ENCODE assay signal across 23 mouse cellular contexts in the genomic region with DNA sequence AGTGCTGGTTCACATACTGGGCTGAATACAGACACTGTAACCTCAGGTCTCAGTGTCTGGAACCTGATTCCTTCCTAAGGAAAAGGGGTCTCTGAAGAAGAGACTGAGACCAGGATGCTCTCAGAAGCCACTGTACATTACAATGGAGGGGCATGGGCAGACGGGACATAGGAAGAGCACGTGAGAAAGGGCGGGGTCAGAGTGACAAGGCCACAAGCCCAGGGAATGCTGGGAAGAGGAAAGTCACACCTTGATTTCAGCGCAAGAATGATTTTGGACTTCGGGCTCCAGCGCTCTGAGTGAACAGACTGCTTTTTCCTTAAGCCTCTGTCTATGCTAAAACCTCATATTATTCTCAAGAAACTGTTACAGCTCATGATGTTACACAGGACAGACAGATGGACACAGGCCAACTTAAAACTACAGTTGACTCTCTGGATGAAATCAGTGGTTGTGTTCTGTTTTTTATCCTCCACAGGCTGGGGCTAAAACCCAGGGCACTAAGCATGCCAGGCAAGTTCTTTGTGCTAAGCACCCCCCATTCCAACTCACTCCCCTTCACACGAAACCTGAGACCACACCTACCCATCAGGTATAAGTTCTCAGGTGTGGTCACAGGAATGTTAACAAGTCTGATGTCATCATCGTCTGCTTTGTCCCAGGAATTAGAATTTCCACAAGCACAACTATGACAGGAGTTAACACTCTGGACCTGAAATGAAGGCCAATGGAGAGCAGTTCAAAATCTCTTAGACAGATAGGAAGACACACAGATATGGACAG. TPM values are rescaled to one million over a fixed set of nuclear protein-coding genes. Genes with fewer than 3 reads are reported as not detected.
DNase-seq lines count a peak whose midpoint lies in the region; ATAC-seq and TF ChIP-seq lines count a peak whose summit lies in the region.
"Had no signal": no experiment of that assay in that cellular context is flagged by ENCODE, and none has a peak within 500 bp of the region (broad histone marks: within the 10 kb centered on the region; RNA-seq: fewer than 3 reads in every experiment).

No protein-coding gene starts in this region.

- peaks cover 2% of the 10 kb centered on the region; the same call in 1 of the 2 replicates for H3K4me1 ChIP-seq in heart, embryonic 13.5 days
- no peaks in the 10 kb centered on the region for H3K4me1 ChIP-seq in heart, embryonic 12.5 days (replicated peaks)
- no peaks in the 10 kb centered on the region for H3K4me1 ChIP-seq in lung, postnatal 0 days (ENCODE audit: insufficient read depth, low read depth, low read length)
- H3K4me1 ChIP-seq in lung, adult 2 months (ENCODE audit: control insufficient read depth, insufficient read depth, low read length): no peaks in the 10 kb centered on the region
- H3K4me1 ChIP-seq: hindbrain, embryonic 12.5 days; limb, embryonic 15.5 days; midbrain, embryonic 10.5 days had no signal

- no peak for TF ChIP-seq POLR2A in lung, adult 2 months (IDR thresholded peaks at IDR 0.05; ENCODE audit: borderline replicate concordance, extremely low read depth, low read depth, low read length)

- WGBS in heart, embryonic 13.5 days: 87% methylated on average over 8 of the region's 8 CpGs
- WGBS in heart, embryonic 12.5 days: 91% methylated on average over 8 of the region's 8 CpGs
- WGBS in lung, postnatal 0 days: 82% methylated on average over 8 of the region's 8 CpGs
- 81% methylated on average over 8 of the region's 8 CpGs for WGBS in lung, adult 2 months

- H3K4me2 ChIP-seq in heart, embryonic 13.5 days: no peak overlapping the region
- no peak overlapping the region for H3K4me2 ChIP-seq in heart, embryonic 12.5 days
- no peak overlapping the region for H3K4me2 ChIP-seq in lung, postnatal 0 days (replicated peaks; ENCODE audit: low read depth, low read length)
- H3K4me2 ChIP-seq: hindbrain, embryonic 12.5 days; limb, embryonic 15.5 days had no signal

- H3K4me3 ChIP-seq in heart, embryonic 13.5 days: no peak overlapping the region
- H3K4me3 ChIP-seq in heart, embryonic 12.5 days: no peak overlapping the region
- H3K4me3 ChIP-seq in lung, postnatal 0 days (ENCODE audit: low read depth, low read length): no peak overlapping the region
- no peak overlapping the region for H3K4me3 ChIP-seq in lung, adult 2 months (replicated peaks; ENCODE audit: extremely low read depth, low read depth, low read length)
- H3K4me3 ChIP-seq: hindbrain, embryonic 12.5 days; left cerebral cortex, adult 2 months; limb, embryonic 15.5 days; midbrain, embryonic 10.5 days had no signal

- ATAC-seq in heart, embryonic 13.5 days (ENCODE audit: extremely low read depth, insufficient number of reproducible peaks, low FRiP score, low TSS enrichment): no peak
- no peak for ATAC-seq in heart, embryonic 12.5 days (ENCODE audit: insufficient number of reproducible peaks, low FRiP score)
- peak; percentile 92 for ATAC-seq in lung, postnatal 0 days
- ATAC-seq: forebrain, embryonic 16.5 days; midbrain, embryonic 16.5 days had no signal

- no peak overlapping the region for H3K9ac ChIP-seq in heart, embryonic 13.5 days
- H3K9ac ChIP-seq in heart, embryonic 12.5 days: no peak overlapping the region
- H3K9ac ChIP-seq in lung, postnatal 0 days (replicated peaks; ENCODE audit: low read depth): no peak overlapping the region
- H3K9ac ChIP-seq: hindbrain, embryonic 12.5 days; limb, embryonic 15.5 days; liver, embryonic 14.5 days had no signal

- H3K27me3 ChIP-seq in heart, embryonic 13.5 days (replicated peaks): no peaks in the 10 kb centered on the region
- H3K27me3 ChIP-seq in heart, embryonic 12.5 days (replicated peaks): no peaks in the 10 kb centered on the region
- no peaks in the 10 kb centered on the region for H3K27me3 ChIP-seq in lung, postnatal 0 days (replicated peaks; ENCODE audit: insufficient read depth, low read length)
- H3K27me3 ChIP-seq: hindbrain, embryonic 12.5 days; limb, embryonic 15.5 days had no signal

- no peaks in the 10 kb centered on the region for H3K9me3 ChIP-seq in heart, embryonic 13.5 days
- H3K9me3 ChIP-seq in heart, embryonic 12.5 days (replicated peaks): no peaks in the 10 kb centered on the region
- H3K9me3 ChIP-seq in lung, postnatal 0 days (ENCODE audit: low read length): no peaks in the 10 kb centered on the region
- H3K9me3 ChIP-seq: hindbrain, embryonic 12.5 days; limb, embryonic 15.5 days; midbrain, embryonic 10.5 days had no signal

- TF ChIP-seq CTCF in lung, postnatal 0 days (IDR thresholded peaks at IDR 0.05): no peak
- TF ChIP-seq CTCF in lung, adult 2 months (IDR thresholded peaks at IDR 0.05; ENCODE audit: insufficient read depth, low read length): no peak

- DNase-seq in lung, postnatal 0 days (ENCODE audit: low spot score): peak; percentile 82
- no peak for DNase-seq in lung, adult 2 months
- peak; percentile 26 for DNase-seq in lung, postnatal 25 days (ENCODE audit: low spot score)
- no peak for DNase-seq in cerebellum, adult 11 months
- DNase-seq in ovary, postnatal 10 days (ENCODE audit: low spot score): no peak
- no peak for DNase-seq in embryo, embryonic 10.5 days (ENCODE audit: low spot score)
- DNase-seq: cerebellum, adult 18-20 months; cerebellum, postnatal 14 days; gastrocnemius, postnatal 14 days; kidney, adult 2 months; left cerebral cortex, postnatal 4 days; thymus, postnatal 25 days had no signal

- peak; percentile 58; the same call in 1 of the 2 replicates for TF ChIP-seq EP300 in lung, postnatal 0 days (IDR thresholded peaks at IDR 0.05)

- peak overlapping the region; percentile 20; the same call in 1 of the 2 replicates for H3K27ac ChIP-seq in heart, embryonic 13.5 days (replicated peaks)
- H3K27ac ChIP-seq in heart, embryonic 12.5 days (ENCODE audit: poor library complexity, severe bottlenecking): no peak overlapping the region
- H3K27ac ChIP-seq in lung, postnatal 0 days (ENCODE audit: low read length): peak overlapping the region; percentile 35
- H3K27ac ChIP-seq: hindbrain, embryonic 12.5 days; kidney, postnatal 0 days; left cerebral cortex, adult 2 months; limb, embryonic 15.5 days; liver, embryonic 14.5 days; macrophage; midbrain, embryonic 10.5 days had no signal

- peaks cover 35% of the 10 kb centered on the region for H3K36me3 ChIP-seq in heart, embryonic 13.5 days
- peaks cover 32% of the 10 kb centered on the region for H3K36me3 ChIP-seq in heart, embryonic 12.5 days
- no peaks in the 10 kb centered on the region for H3K36me3 ChIP-seq in lung, postnatal 0 days (ENCODE audit: insufficient read depth, low read length)

RNA-seq across cellular contexts. Expression of a gene that starts 18.3 kb away (rescaled TPM):
- 10.8 and 12.0 TPM in 2 replicates for polyA plus RNA-seq in heart, embryonic 13.5 days (2015; fragmentation: Nextera tagmentation; extraction: Ambion mirVana)
- 18.0 and 18.8 TPM in 2 replicates for polyA plus RNA-seq in heart, embryonic 12.5 days (2016; fragmentation: Nextera tagmentation; extraction: Ambion mirVana)
- 10.0 and 12.3 TPM in 2 replicates for polyA plus RNA-seq in lung, postnatal 0 days (2015; fragmentation: Nextera tagmentation; extraction: Ambion mirVana)
- 9.5 and 11.6 TPM in 2 replicates for polyA plus RNA-seq in lung, adult 2 months (2012; rRNA removed)

RNA-seq across cellular contexts. Expression of a gene that starts 24.3 kb away (rescaled TPM):
- polyA plus RNA-seq in heart, embryonic 13.5 days (2015; fragmentation: Nextera tagmentation; extraction: Ambion mirVana): 25.5 and 28.2 TPM in 2 replicates
- 37.7 and 38.1 TPM in 2 replicates for polyA plus RNA-seq in heart, embryonic 12.5 days (2016; fragmentation: Nextera tagmentation; extraction: Ambion mirVana)
- polyA plus RNA-seq in lung, postnatal 0 days (2015; fragmentation: Nextera tagmentation; extraction: Ambion mirVana): 43.1 and 52.4 TPM in 2 replicates
- 16.3 and 26.6 TPM in 2 replicates for polyA plus RNA-seq in lung, adult 2 months (2012; rRNA removed)

RNA-seq across cellular contexts. Expression of a gene that starts 55.8 kb away (rescaled TPM):
- 192 and 211 TPM in 2 replicates for polyA plus RNA-seq in heart, embryonic 13.5 days (2015; fragmentation: Nextera tagmentation; extraction: Ambion mirVana)
- 226 and 246 TPM in 2 replicates for polyA plus RNA-seq in heart, embryonic 12.5 days (2016; fragmentation: Nextera tagmentation; extraction: Ambion mirVana)
- polyA plus RNA-seq in lung, postnatal 0 days (2015; fragmentation: Nextera tagmentation; extraction: Ambion mirVana): 39.9 and 47.1 TPM in 2 replicates
- 0.34 and 1.1 TPM in 2 replicates for polyA plus RNA-seq in lung, adult 2 months (2012; rRNA removed)

Comparison
In these comparisons a context has a peak if more than half of its experiments do, and no peak if none do; other contexts are left out.
1. DNase-seq: peak in lung, postnatal 0 days (single experiment) and lung, postnatal 25 days (single experiment); none in lung, adult 2 months (single experiment), cerebellum, adult 11 months (single experiment), ovary, postnatal 10 days (single experiment) and embryo, embryonic 10.5 days (single experiment).
2. RNA of a gene that starts 55.8 kb away (polyA plus RNA-seq): 226 to 246 TPM in heart, embryonic 12.5 days, 192 to 211 TPM in heart, embryonic 13.5 days and 39.9 to 47.1 TPM in lung, postnatal 0 days; 0.34 to 1.1 TPM in lung, adult 2 months; every median in the first group is over 10 times any median in the second.